Mouse (Mus musculus): Measurements from ENCODE around the gene Erp29. TPM values are rescaled to one million over a fixed set of nuclear protein-coding genes. Genes with fewer than 3 reads are reported as not detected.

Gene Erp29
- polyA plus RNA-seq, 1 experiment from 2014 or later: 158 TPM

- Histone ChIP-seq H3K27ac (peak overlapping the region; percentile 70), H3K4me3 (peak overlapping the region; percentile 97), H3K4me1 (peaks cover 17% of the 10 kb centered on the region), H3K36me3 (peaks cover 15% of the 10 kb centered on the region), H3K4me2 (replicated peaks) (peak overlapping the region; percentile 89), H3K9ac (peak overlapping the region; percentile 89), H3K27me3 (no peaks in the 10 kb centered on the region), H3K9me3 (no peaks in the 10 kb centered on the region)
- peak; percentile 74 for ATAC-seq (ENCODE audit: low FRiP score, low read depth)
- 2% methylated on average over 66 of the region's 67 CpGs for WGBS
Observed at GRCm38 (mm10) chr5:121398146-121398964, 54.0 kb downstream of the Erp29 start.

DNA sequence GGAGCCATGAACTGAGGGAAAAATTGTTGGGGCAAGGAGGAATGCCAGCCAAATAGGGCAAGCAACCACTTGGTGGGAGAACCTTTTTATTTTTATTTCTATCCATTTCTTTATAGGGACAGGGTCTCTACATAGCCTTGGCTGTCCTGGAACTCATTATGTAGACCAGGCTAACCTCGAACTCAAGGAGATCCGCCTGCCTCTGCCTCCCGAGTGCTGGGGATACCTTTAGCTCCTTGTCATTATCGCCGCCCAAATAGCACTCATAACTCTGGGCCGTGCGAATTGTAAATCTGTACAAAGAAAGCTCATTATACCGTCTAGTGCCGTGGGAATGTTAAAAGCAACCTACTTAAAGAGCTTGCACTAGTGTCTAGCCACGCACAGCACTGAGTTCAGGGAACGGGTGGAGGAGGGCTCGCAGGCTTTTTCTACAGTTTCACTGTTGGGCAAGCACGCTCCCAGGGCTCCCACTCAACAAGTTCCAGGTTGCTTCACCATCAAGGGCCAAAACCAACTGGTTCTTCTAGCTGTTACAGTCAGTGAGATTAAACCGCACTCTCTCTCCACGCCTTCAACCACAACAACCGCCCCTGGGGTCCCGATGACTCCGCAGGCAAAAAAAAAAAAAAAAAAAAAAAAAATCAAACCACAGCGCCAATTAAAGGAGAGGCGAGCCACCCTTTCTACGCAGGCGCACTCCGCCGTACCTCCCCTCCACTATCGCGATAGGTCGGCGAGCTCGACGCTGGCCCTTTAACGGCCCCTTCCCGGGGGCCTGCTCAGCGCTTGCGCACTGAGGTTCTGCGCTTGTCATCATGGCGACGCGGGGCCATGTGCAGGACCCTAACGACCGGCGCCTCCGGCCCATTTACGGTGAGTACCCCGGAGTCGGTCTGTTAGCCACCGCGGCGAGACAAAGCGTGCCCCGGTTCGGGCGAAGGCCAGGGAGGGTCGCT, 54.8 kb downstream of the Erp29 start, which contains the start of gene Naa25:
Gene Naa25, plus strand, starts transcription at position 750 of the 959 bp plus-strand sequence.
- Histone ChIP-seq H3K36me3 (peaks cover 10% of the 10 kb centered on the region), H3K9ac (peak within 1 kb of the TSS; percentile 89), H3K4me2 (replicated peaks) (peak within 1 kb of the TSS; percentile 89), H3K4me1 (peaks cover 17% of the 10 kb centered on the region), H3K9me3 (no peaks in the 10 kb centered on the region), H3K4me3 (peak within 1 kb of the TSS; percentile 97), H3K27me3 (no peaks in the 10 kb centered on the region), H3K27ac (peak within 1 kb of the TSS; percentile 91)
- peak; percentile 94 for ATAC-seq (ENCODE audit: low FRiP score, low read depth)
- WGBS: 9% methylated on average over 53 of the region's 53 CpGs

GRCm38 (mm10) chr5:121395621-121396020, 56.7 kb downstream of the Erp29 start:
- no peak for ATAC-seq (ENCODE audit: low FRiP score, low read depth)
- WGBS: 76% methylated on average over 5 of the region's 5 CpGs
- H3K4me1 ChIP-seq: peaks cover 17% of the 10 kb centered on the region
- no peak overlapping the region for H3K9ac ChIP-seq
- no peaks in the 10 kb centered on the region for H3K36me3 ChIP-seq
- H3K4me3 ChIP-seq: no peak overlapping the region
- H3K27ac ChIP-seq: no peak overlapping the region
- no peak overlapping the region for H3K4me2 ChIP-seq (replicated peaks)
- no peaks in the 10 kb centered on the region for H3K9me3 ChIP-seq
- no peaks in the 10 kb centered on the region for H3K27me3 ChIP-seq

GRCm38 (mm10) chr5:121393402-121393801, 58.9 kb downstream of the Erp29 start:
- Histone ChIP-seq H3K27ac (no peak overlapping the region), H3K36me3 (no peaks in the 10 kb centered on the region), H3K27me3 (no peaks in the 10 kb centered on the region), H3K4me1 (peaks cover 3% of the 10 kb centered on the region; the same call in 1 of the 2 replicates), H3K9me3 (no peaks in the 10 kb centered on the region), H3K4me3 (no peak overlapping the region), H3K4me2 (replicated peaks) (no peak overlapping the region), H3K9ac (no peak overlapping the region)
- 78% methylated on average over 3 of the region's 3 CpGs for WGBS
- no peak for ATAC-seq (ENCODE audit: low FRiP score, low read depth)

DNA sequence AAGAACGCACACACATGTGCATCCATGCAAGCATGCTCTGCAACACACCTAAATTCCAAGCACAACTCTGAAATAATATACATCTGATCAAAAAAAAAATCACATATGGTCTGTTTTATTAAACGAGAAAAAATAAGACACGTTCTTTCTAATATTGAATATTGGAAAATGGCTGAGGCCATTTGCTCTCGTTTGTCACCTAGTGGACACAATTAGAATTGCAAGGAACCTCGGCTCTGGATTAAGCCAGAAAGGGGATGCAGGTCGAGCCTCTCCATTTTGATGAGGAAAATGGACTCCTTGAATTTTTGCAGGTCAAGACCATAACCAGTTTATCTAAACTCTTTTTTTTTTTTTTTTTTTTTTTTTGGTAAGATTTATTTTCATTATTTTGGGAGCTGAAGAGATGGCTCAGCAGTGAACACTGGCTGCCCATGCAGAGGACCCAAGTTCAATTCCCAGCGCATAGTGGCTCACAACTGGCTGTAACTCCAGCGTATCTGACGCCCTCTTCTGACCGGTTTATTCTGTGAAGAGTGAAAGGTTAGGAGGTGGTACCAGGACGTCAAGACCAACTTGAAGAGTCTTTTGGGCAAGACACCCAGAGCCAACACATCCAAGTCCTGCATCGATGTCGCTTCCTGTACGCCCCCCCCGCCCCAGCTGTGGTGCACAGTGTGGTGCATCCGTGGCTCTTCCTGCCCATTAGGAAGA, 59.5 kb downstream of the Erp29 start:
- Histone ChIP-seq H3K9ac (no peak overlapping the region), H3K4me1 (peaks cover 3% of the 10 kb centered on the region; the same call in 1 of the 2 replicates), H3K9me3 (no peaks in the 10 kb centered on the region), H3K4me2 (replicated peaks) (no peak overlapping the region), H3K27me3 (no peaks in the 10 kb centered on the region), H3K4me3 (no peak overlapping the region), H3K27ac (no peak overlapping the region), H3K36me3 (no peaks in the 10 kb centered on the region)
- no peak for ATAC-seq (ENCODE audit: low FRiP score, low read depth)
- 57% methylated on average over 16 of the region's 16 CpGs for WGBS

DNA sequence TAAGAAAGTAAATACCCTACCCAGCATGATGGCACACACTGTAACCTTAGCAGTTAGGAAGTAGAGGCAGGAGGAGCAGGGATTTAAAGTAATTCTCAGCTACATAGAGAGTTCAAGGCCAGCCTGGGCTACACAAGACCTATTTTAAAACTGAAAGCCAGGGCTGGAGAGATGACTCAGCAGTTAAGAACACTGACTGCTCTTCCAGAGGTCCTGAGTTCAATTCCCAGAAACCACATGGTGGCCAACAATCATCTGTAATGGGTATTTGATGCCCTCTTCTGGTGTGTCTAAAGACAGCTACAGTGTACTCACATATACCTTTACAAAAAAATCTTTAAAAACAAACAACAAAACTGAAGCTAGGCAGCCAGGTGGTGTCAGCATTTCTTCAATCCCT, 62.6 kb downstream of the Erp29 start:
- H3K4me3 ChIP-seq: no peak overlapping the region
- no peak overlapping the region for H3K4me2 ChIP-seq (replicated peaks)
- H3K36me3 ChIP-seq: no peaks in the 10 kb centered on the region
- H3K27ac ChIP-seq: no peak overlapping the region
- no peaks in the 10 kb centered on the region for H3K9me3 ChIP-seq
- H3K4me1 ChIP-seq: peaks cover 10% of the 10 kb centered on the region
- no peak overlapping the region for H3K9ac ChIP-seq
- H3K27me3 ChIP-seq: 0 out of 2 replicates have a peak, but pooled peaks cover 5% of the 10 kb centered on the region
- ATAC-seq (ENCODE audit: low FRiP score, low read depth): no peak

GRCm38 (mm10) chr5:121389106-121389505, 63.2 kb downstream of the Erp29 start:
- no peak for ATAC-seq (ENCODE audit: low FRiP score, low read depth)
- WGBS: 67% methylated on average over 7 of the region's 7 CpGs
- no peak overlapping the region for H3K9ac ChIP-seq
- no peak overlapping the region for H3K4me2 ChIP-seq (replicated peaks)
- 0 out of 2 replicates have a peak, but pooled peaks cover 5% of the 10 kb centered on the region for H3K27me3 ChIP-seq
- no peaks in the 10 kb centered on the region for H3K9me3 ChIP-seq
- H3K27ac ChIP-seq: no peak overlapping the region
- H3K36me3 ChIP-seq: no peaks in the 10 kb centered on the region
- no peak overlapping the region for H3K4me3 ChIP-seq
- peaks cover 15% of the 10 kb centered on the region for H3K4me1 ChIP-seq

DNA sequence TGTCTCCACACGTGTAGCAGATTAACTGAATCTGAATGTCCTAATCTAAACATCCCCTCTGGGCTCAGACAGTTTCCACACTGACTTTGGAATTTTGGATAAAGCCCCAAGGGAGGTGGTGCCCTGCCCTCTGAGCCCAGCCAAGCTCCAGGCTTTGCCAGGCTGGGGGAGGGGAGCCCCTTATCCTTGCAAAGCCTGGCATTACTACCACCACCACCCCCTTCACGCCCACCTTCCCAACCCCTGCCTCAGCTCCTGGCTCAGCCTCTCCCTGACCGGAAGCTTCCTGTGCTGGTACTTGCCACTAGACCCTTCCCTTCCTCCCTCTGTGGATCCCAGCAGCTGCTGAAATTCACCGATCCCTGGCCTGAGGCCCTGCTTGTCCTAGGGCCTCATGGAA, 65.2 kb downstream of the Erp29 start:
- H3K27me3 ChIP-seq: 0 out of 2 replicates have a peak, but pooled peaks cover 5% of the 10 kb centered on the region
- H3K9me3 ChIP-seq: no peaks in the 10 kb centered on the region
- H3K36me3 ChIP-seq: peaks cover 13% of the 10 kb centered on the region
- no peak overlapping the region for H3K4me3 ChIP-seq
- no peak overlapping the region for H3K9ac ChIP-seq
- H3K4me2 ChIP-seq (replicated peaks): no peak overlapping the region
- WGBS: 54% methylated on average over 4 of the region's 4 CpGs
- H3K27ac ChIP-seq: no peak overlapping the region
- no peak for ATAC-seq (ENCODE audit: low FRiP score, low read depth)
- peaks cover 27% of the 10 kb centered on the region for H3K4me1 ChIP-seq

DNA sequence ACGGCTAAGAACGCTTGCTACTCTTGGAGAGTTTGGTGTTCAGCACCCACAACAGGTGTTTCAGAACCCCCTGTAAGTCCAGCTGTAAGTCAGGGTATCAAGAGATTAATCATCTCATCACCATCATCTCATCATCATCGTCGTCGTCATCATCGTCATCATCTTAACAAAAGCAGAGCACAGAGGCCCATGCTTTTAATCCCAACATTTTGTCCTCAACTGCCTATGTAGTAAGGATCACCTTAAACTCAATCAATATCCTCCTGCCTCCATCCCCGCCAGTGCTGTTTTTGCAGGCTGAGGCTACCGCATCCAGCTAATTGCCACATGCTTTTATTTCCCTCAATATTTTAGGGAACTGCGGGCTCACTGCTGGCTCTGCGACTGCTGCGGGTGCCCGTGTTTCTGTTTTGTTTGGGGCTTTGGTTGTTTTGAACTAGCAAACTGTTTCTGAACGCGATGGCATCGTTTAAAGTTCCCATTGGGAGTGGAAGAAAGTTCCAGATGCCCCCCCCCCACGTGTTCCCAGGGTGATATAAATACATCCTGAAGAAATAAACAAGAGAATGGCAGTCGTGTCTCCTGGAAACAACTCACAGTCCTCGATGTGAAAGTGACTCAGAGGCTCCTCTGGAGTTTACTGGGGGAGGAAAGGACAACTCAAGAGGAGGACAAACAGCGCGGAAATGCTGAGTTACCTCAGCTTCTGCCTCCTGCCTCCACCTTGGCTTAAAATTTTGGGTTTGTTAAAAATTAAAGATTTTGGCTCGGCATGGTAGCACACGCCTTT, 66.0 kb downstream of the Erp29 start:
- 27% methylated on average over 22 of the region's 22 CpGs for WGBS
- no peak overlapping the region for H3K27ac ChIP-seq

GRCm38 (mm10) chr5:121385461-121386119, 66.7 kb downstream of the Erp29 start, which contains the start of gene Trafd1:
TSS of gene Trafd1 (minus strand) at chr5:121385632.
- H3K4me3 ChIP-seq: peak within 1 kb of the TSS; percentile 80
- peak within 1 kb of the TSS; percentile 76 for H3K4me2 ChIP-seq (replicated peaks)
- peaks cover 27% of the 10 kb centered on the region for H3K36me3 ChIP-seq
- peaks cover 27% of the 10 kb centered on the region for H3K4me1 ChIP-seq
- WGBS: 0% methylated on average over 31 of the region's 45 CpGs
- peaks cover 7% of the 10 kb centered on the region for H3K9me3 ChIP-seq
- H3K27me3 ChIP-seq: 0 out of 2 replicates have a peak, but pooled peaks cover 5% of the 10 kb centered on the region
- peak within 1 kb of the TSS; percentile 81 for H3K9ac ChIP-seq
- peak; percentile 95 for ATAC-seq (ENCODE audit: low FRiP score, low read depth)
- peak within 1 kb of the TSS; percentile 85 for H3K27ac ChIP-seq

More for the DNA sequence above, 66.0 kb downstream of the Erp29 start:
- peak overlapping the region; percentile 81 for H3K9ac ChIP-seq
- H3K27me3 ChIP-seq: 0 out of 2 replicates have a peak, but pooled peaks cover 5% of the 10 kb centered on the region
- ATAC-seq (ENCODE audit: low FRiP score, low read depth): no peak
- H3K9me3 ChIP-seq: 0 out of 2 replicates have a peak, but pooled peaks cover under 1% of the 10 kb centered on the region
- peak overlapping the region; percentile 80 for H3K4me3 ChIP-seq
- peaks cover 27% of the 10 kb centered on the region for H3K4me1 ChIP-seq
- H3K4me2 ChIP-seq (replicated peaks): peak overlapping the region; percentile 76
- peaks cover 20% of the 10 kb centered on the region for H3K36me3 ChIP-seq

Data from limb, embryonic 13.5 days (tissue).